Mouse (Mus musculus) CH12.LX (cell line): ENCODE results near the gene Cobll1. TPM values are rescaled to one million over a fixed set of nuclear protein-coding genes. Genes with fewer than 3 reads are reported as not detected.

Experiments
- DNase-seq: peaks from one replicate; pipeline ENCODE4 v3.0.0-alpha.2; 2013; ENCODE audit errors: extremely low read depth
- H3K27ac ChIP-seq: 2 replicates; pipeline ENCODE4 v1.5.1; 2012; ENCODE audit warnings: low read depth, mild to moderate bottlenecking, control low read depth, moderate library complexity; ENCODE audit not compliant: insufficient read depth
- H3K27me3 ChIP-seq: replicated peaks from 2 replicates; pipeline ENCODE3; 2012; ENCODE audit warnings: inconsistent platforms
- H3K36me3 ChIP-seq, 2 experiments: replicated peaks in 1 of 2; 2 replicates each; pipeline versions ENCODE3 to v1.6.1; 2012; ENCODE audit warnings: inconsistent platforms in 1 of 2, low read length in 1 of 2, mild to moderate bottlenecking in 1 of 2, mixed read lengths in 1 of 2, moderate library complexity in 1 of 2; ENCODE audit not compliant: control insufficient read depth in 1 of 2, insufficient read depth in 1 of 2
- H3K4me1 ChIP-seq, 2 experiments: 2 replicates each; pipeline ENCODE4 v1.6.1; 2012; ENCODE audit warnings: inconsistent platforms in 1 of 2, moderate library complexity in 1 of 2; ENCODE audit not compliant: insufficient read depth in 2 of 2, control insufficient read depth in 1 of 2
- H3K4me2 ChIP-seq: 2 replicates; pipeline ENCODE4 v1.6.1; 2012; ENCODE audit warnings: low read depth, mild to moderate bottlenecking, control low read depth; ENCODE audit not compliant: poor library complexity, insufficient read depth, severe bottlenecking
- H3K4me3 ChIP-seq, 3 experiments: fragments of 150-350 bp in 1 of 3; sonication (generic) in 1 of 3; replicated peaks in 1 of 3; 2 replicates each; pipeline versions ENCODE3 to v1.5.1; 2011 to 2012; ENCODE audit warnings: low read depth in 2 of 3, low read length in 2 of 3, mild to moderate bottlenecking in 2 of 3, moderate library complexity in 2 of 3, control low read depth in 1 of 3, improper control_type of control experiment in 1 of 3, inconsistent platforms in 1 of 3, mixed read lengths in 1 of 3; ENCODE audit not compliant: poor library complexity in 1 of 3
- H3K79me2 ChIP-seq: replicated peaks from 2 replicates; pipeline ENCODE4 v1.6.1; 2012; ENCODE audit warnings: mild to moderate bottlenecking, moderate library complexity; ENCODE audit not compliant: control insufficient read depth, poor library complexity, insufficient read depth, severe bottlenecking; ENCODE audit errors: extremely low read depth
- H3K9ac ChIP-seq: 2 replicates; pipeline ENCODE4 v1.6.1; 2012; ENCODE audit warnings: low read depth, mild to moderate bottlenecking, control low read depth, moderate library complexity; ENCODE audit not compliant: insufficient read depth
- H3K9me3 ChIP-seq: replicated peaks from 2 replicates; pipeline ENCODE3; 2012; ENCODE audit warnings: low read length, inconsistent platforms, mixed read lengths
- BHLHE40 ChIP-seq: IDR thresholded peaks from 2 replicates; pipeline ENCODE4 v1.6.1; 2011; ENCODE audit warnings: mild to moderate bottlenecking, low read depth, low read length, improper control_type of control experiment
- CHD2 ChIP-seq: IDR thresholded peaks from 2 replicates; pipeline ENCODE4 v1.6.1; 2011; ENCODE audit warnings: low read length, improper control_type of control experiment
- HCFC1 ChIP-seq: IDR thresholded peaks from 2 replicates; pipeline ENCODE4 v1.6.1; 2012; ENCODE audit warnings: low read depth, mild to moderate bottlenecking, inconsistent platforms, low read length, improper control_type of control experiment
- MAZ ChIP-seq: IDR thresholded peaks from 2 replicates; pipeline ENCODE4 v1.6.1; 2012; ENCODE audit warnings: low read depth, mild to moderate bottlenecking, inconsistent platforms, low read length, improper control_type of control experiment, moderate library complexity
- NELFE ChIP-seq: IDR thresholded peaks from 2 replicates; pipeline ENCODE4 v1.6.1; 2011; ENCODE audit warnings: low read depth, low read length, improper control_type of control experiment
- SMC3 ChIP-seq: IDR thresholded peaks from 2 replicates; pipeline ENCODE4 v1.6.1; 2011; ENCODE audit warnings: low read depth, low read length, improper control_type of control experiment
- ZC3H11A ChIP-seq: IDR thresholded peaks from 2 replicates; pipeline ENCODE4 v1.6.1; 2012; ENCODE audit warnings: low read depth, mild to moderate bottlenecking, inconsistent platforms, low read length, improper control_type of control experiment
- dilution Hi-C: fragments of 300-500 bp; cut with MboI; formaldehyde crosslinking; loops from 2 replicates; pipeline ENCODE4 v1.14.3; 2020; ENCODE audit warnings: low sequenced_read_pairs; ENCODE audit not compliant: extremely low pct_unique_long_range_greater_than_20kb, extremely low pct_ligation_motif_present
- in situ Hi-C: fragments of 300-500 bp; cut with MboI; formaldehyde crosslinking; loops from 3 replicates; pipeline ENCODE4 v1.14.3; 2019; ENCODE audit warnings: low sequenced_read_pairs, low pct_ligation_motif_present, low pct_unique_long_range_greater_than_20kb, mixed read lengths
- polyA plus RNA-seq: library from polyadenylated mRNA; unstranded; fragments of >175 nt; gene quantifications from 2 replicates; pipeline ENCODE4 v1.2.1, GENCODE M21; 2012; ENCODE audit warnings: low read depth; ENCODE audit not compliant: insufficient read length
- total RNA-seq, 2 experiments: library from RNA; depleted of rRNA; stranded (reverse); fragments of 300-350 nt in 1 of 2; fragments of >200 nt in 1 of 2; gene quantifications; 2 replicates each; pipeline ENCODE4 v1.2.3; 2012 to 2014

The Cobll1 gene
- total and polyA plus RNA-seq, 3 experiments: 0.67 to 1.9 (median 1.5) TPM

DNA sequence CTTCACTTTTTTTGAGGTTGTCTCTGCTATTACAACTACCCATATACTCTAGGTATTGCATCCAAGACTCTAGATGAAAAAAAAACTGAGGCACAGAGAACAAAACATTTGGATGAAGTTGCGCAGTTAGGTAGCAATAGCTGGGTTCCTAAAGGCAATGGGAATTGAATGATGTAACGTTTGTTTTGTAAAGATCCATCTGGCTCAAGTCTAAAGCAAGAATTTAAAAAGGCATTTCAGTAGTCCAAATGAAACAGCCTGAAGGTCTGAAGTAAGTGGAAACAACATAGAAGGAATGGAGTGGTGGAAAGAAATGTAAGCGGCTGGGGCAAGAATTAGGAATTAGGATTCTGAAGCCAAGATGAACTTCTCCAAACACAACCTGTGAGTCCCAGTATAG lies 188.4 kb downstream of the Cobll1 start:
- DNase-seq: no peak
- in situ Hi-C loops: no loop called here

DNA sequence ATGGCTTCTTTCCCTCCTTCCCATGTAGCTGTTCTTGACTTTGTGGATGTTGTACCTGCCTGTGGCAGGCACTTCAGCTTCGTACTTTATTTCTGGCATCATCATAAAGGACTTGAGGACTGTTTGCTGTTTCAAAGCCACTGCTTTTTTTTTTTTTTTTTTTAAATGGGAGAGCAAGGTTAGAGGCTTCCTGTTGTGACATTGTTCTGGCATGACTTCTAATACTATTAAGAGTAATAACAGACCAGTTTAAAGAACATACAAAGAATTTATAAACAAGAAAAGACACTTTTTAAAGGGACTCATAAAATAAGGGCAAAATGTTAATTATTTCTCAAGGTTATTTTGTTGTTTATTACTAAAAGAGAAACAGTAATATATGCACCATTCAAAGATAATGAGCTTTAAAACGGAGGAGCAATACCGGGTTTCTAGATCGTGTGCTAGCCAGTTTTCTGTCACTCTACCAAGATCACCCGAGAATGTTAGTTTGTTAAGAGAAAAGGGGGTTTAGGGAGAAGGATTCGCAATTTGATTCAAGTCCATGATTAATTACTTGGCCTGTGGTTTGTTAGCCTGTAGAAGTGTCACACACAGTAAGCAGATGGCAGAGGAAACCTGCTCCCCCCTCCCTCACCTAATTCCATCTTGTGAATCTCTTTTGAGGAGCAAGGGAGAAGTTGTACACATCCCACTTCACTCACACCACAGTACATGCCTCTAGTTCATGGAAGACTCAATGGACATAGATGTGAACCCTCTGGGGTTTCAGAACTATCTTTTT lies 190.8 kb downstream of the Cobll1 start:
- Histone ChIP-seq H3K9ac (no peak overlapping the region), H3K4me2 (no peak overlapping the region), H3K36me3 (no peaks in the 10 kb centered on the region), H3K4me3 (no peak overlapping the region), H3K79me2 (no peaks in the 10 kb centered on the region), H3K4me1 (peaks cover 0 to 22% of the 10 kb centered on the region in 2 experiments; a peak in 2 of 4 replicates), H3K27me3 (no peaks in the 10 kb centered on the region), H3K9me3 (peaks cover 2% of the 10 kb centered on the region), H3K27ac (no peak overlapping the region)
- dilution Hi-C loops (no loop called here), in situ Hi-C loops (no loop called here)
- no peak for DNase-seq
- TF ChIP-seq CHD2 (no peak), BHLHE40 (no peak), MAZ (no peak), SMC3 (no peak), HCFC1 (no peak), NELFE (no peak)

More for the DNA sequence above, 188.4 kb downstream of the Cobll1 start:
- Histone ChIP-seq H3K4me2 (no peak overlapping the region), H3K9me3 (no peaks in the 10 kb centered on the region), H3K36me3 (no peaks in the 10 kb centered on the region), H3K4me1 (peaks cover 0 to 17% of the 10 kb centered on the region in 2 experiments; a peak in 2 of 4 replicates), H3K4me3 (no peak overlapping the region), H3K9ac (no peak overlapping the region)
- dilution Hi-C loops: no loop called here
- TF ChIP-seq ZC3H11A: no peak
- TF ChIP-seq, all 38 proteins: peak for 0
- Histone ChIP-seq H3K79me2 (no peaks in the 10 kb centered on the region), H3K27me3 (no peaks in the 10 kb centered on the region), H3K27ac (no peak overlapping the region)

Other genes with a start within 250 kb of the Cobll1 start
- 0.38 and 0.85 TPM in 2 replicates for gene Grb14, start 214.4 kb downstream of the Cobll1 start, total RNA-seq (2012; rRNA removed)
- 0.69 and 0.74 TPM in 2 replicates for gene Grb14, start 214.4 kb downstream of the Cobll1 start, total RNA-seq (2014; rRNA removed)
- 0.61 and 0.86 TPM in 2 replicates for gene Grb14, start 214.4 kb downstream of the Cobll1 start, polyA plus RNA-seq
- not detected in 2 replicates for gene Slc38a11, start 124.6 kb upstream of the Cobll1 start, total RNA-seq (2012; rRNA removed)
- gene Slc38a11, start 124.6 kb upstream of the Cobll1 start, total RNA-seq (2014; rRNA removed): not detected in 2 replicates
- not detected in 2 replicates for gene Slc38a11, start 124.6 kb upstream of the Cobll1 start, polyA plus RNA-seq